Mouse (Mus musculus) skeletal muscle tissue, postnatal 0 days (tissue): ENCODE measurements around the gene Ulk2. TPM values are rescaled to one million over a fixed set of nuclear protein-coding genes. Genes with fewer than 3 reads are reported as not detected.

Experiments used
- polyA plus RNA-seq: library from polyadenylated mRNA; unstranded; fragments of >200 nt; fragmentation: Nextera tagmentation; extraction: Ambion mirVana; gene quantifications from 2 replicates; pipeline ENCODE4 v1.2.1, GENCODE M21; 2015

Gene Ulk2
- polyA plus RNA-seq, result 11.1 TPM in 2 replicates

GRCm38 (mm10) chr11:61854988-61855411 is at the start of gene Ulk2:
Ulk2 (minus strand) TSS chr11:61855073.

GRCm38 (mm10) chr11:61761584-61762407 is 93.1 kb downstream of the Ulk2 start, which contains the start of gene Prpsap2:
Prpsap2 (minus strand) TSS chr11:61762088.

Other genes with a start within 250 kb of the Ulk2 start
- 7.9 and 10.5 TPM in 2 replicates for gene Grap, start 201.8 kb downstream of the Ulk2 start, polyA plus RNA-seq
- gene Fam83g, start 171.0 kb downstream of the Ulk2 start, polyA plus RNA-seq, result 0.21 and 0.66 TPM in 2 replicates
- 0.13 TPM in 1 of 2 replicates, not detected in the other for gene Slc5a10, start 134.2 kb downstream of the Ulk2 start, polyA plus RNA-seq
- 7.9 and 9.4 TPM in 2 replicates for gene Prpsap2, start 93.0 kb downstream of the Ulk2 start, polyA plus RNA-seq
- 5.9 and 7.2 TPM in 2 replicates for gene Akap10, start 75.2 kb upstream of the Ulk2 start, polyA plus RNA-seq
- gene Specc1, start 101.7 kb upstream of the Ulk2 start, polyA plus RNA-seq, result 3.1 and 4.0 TPM in 2 replicates